Mouse (Mus musculus) kidney, embryonic 16.5 days (tissue): Measurements from ENCODE around the gene 1600014C10Rik. TPM values are rescaled to one million over a fixed set of nuclear protein-coding genes. Genes with fewer than 3 reads are reported as not detected.
A peak's percentile ranks its signal among the peaks of the same experiment; 100 is the strongest.

Source experiments
- ATAC-seq: fragments of 200-750 bp; cut with Nextera tagmentation; 2 replicates; pipeline ENCODE4 v1.8.0; 2017; ENCODE audit warnings: moderate TSS enrichment; ENCODE audit not compliant: low FRiP score, low TSS enrichment
- H3K27ac ChIP-seq: fragments of 300-500 bp; sonication (generic); 2 replicates; pipeline ENCODE4 v1.5.1; 2014; ENCODE audit warnings: low read length
- H3K27me3 ChIP-seq: fragments of 300-500 bp; sonication (generic); 2 replicates; pipeline ENCODE4 v1.6.1; 2014; ENCODE audit warnings: low read length, control low read depth, mixed read lengths; ENCODE audit not compliant: insufficient read depth
- H3K36me3 ChIP-seq: fragments of 300-500 bp; sonication (generic); 2 replicates; pipeline ENCODE4 v1.6.1; 2014; ENCODE audit warnings: low read length, control low read depth, mixed read lengths; ENCODE audit not compliant: insufficient read depth
- H3K4me1 ChIP-seq: fragments of 300-500 bp; sonication (generic); 2 replicates; pipeline ENCODE4 v1.6.1; 2014; ENCODE audit warnings: low read length, control low read depth, mixed read lengths; ENCODE audit not compliant: insufficient read depth
- H3K4me2 ChIP-seq: fragments of 300-500 bp; sonication (generic); replicated peaks from 2 replicates; pipeline ENCODE4 v1.6.1; 2014; ENCODE audit warnings: low read depth, low read length
- H3K4me3 ChIP-seq: fragments of 300-500 bp; sonication (generic); 2 replicates; pipeline ENCODE4 v1.5.1; 2014; ENCODE audit warnings: mild to moderate bottlenecking, low read length
- H3K9ac ChIP-seq: fragments of 300-500 bp; sonication (generic); replicated peaks from 2 replicates; pipeline ENCODE4 v1.6.1; 2014; ENCODE audit warnings: low read length
- H3K9me3 ChIP-seq: fragments of 300-500 bp; sonication (generic); 2 replicates; pipeline ENCODE4 v1.6.1; 2016; ENCODE audit warnings: low read length, control low read depth
- WGBS: fragments of 180-500 bp; shearing (Covaris S2); extraction: QIAGEN DNeasy Blood & Tissue Kit; methylation state at CpG from one replicate; pipeline ENCODE4 v1.1.7; 2014; 5-methylcytosine and 5-hydroxymethylcytosine counted together
- polyA plus RNA-seq: library from polyadenylated mRNA; unstranded; fragments of >200 nt; fragmentation: Nextera tagmentation; extraction: Ambion mirVana; gene quantifications from 2 replicates; pipeline ENCODE4 v1.2.1, GENCODE M21; 2015

1600014C10Rik gene
- polyA plus RNA-seq, 1 experiment from 2014 or later = 18.9 TPM

DNA sequence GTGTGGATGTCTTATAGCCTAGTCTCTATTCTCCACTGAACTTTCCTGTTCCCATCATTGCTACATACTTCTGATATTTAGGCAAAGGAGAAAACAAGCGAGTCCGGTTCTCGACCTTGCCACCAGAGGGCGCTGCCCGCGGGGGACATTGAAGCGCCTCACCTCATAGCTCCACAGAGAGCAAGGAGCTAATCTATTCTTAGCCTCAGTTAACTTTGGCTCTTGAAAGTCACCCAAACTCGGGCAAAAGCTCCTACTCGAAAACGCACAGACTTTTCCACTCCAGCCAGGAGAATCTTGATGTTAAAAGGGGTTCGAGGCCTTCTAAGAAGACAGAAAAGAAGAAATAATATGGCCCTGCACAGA, 438 bp upstream of the 1600014C10Rik start:
- peak; percentile 62 for ATAC-seq
- Histone ChIP-seq H3K4me2 (peak overlapping the region; percentile 89), H3K27ac (peak overlapping the region; percentile 79), H3K36me3 (no peaks in the 10 kb centered on the region), H3K9ac (peak overlapping the region; percentile 76; the same call in 1 of the 2 replicates), H3K27me3 (no peaks in the 10 kb centered on the region), H3K4me1 (peaks cover 18% of the 10 kb centered on the region), H3K9me3 (no peaks in the 10 kb centered on the region), H3K4me3 (peak overlapping the region; percentile 66)
- 0% methylated on average over 11 of the region's 11 CpGs for WGBS

DNA sequence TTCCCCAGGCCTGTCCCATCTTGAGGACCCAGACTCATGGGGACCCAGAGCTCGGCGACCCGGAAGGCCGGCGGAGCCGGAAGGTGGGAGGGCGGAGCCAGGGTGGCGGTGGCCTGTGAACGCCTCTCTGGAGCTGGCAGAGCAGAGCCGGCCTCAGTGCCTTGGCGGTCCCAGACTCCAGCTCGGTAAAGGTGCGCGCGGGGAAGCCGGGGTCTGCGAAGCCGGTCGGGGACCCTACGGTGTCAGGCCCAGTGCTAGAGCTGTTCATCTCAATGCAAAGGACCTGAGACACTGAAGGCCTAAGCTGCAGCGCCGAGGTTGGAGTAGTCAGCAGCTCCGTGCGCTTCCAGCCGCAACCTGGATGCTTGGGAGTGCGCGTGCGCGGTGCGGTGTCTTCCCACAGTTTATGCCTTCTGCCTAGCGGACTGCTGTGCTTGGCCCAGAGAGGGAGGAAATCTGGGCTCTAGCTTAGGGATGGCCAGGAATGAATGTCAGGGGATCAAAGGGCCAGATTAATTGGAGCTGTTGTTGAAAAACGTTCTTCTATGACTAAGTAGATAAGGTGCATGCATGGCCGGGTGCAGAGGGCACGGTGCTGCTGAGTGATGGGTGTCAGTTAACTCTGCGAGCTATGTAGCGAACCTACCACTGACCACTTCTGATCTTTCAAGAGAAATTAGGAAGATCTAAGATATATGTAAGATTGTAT, 846 bp downstream of the 1600014C10Rik start:
- peak overlapping the region; percentile 66 for H3K4me3 ChIP-seq
- peak overlapping the region; percentile 79 for H3K27ac ChIP-seq
- ATAC-seq = peak; percentile 93
- WGBS = 4% methylated on average over 36 of the region's 36 CpGs
- no peaks in the 10 kb centered on the region for H3K9me3 ChIP-seq
- peaks cover 18% of the 10 kb centered on the region for H3K4me1 ChIP-seq
- no peaks in the 10 kb centered on the region for H3K27me3 ChIP-seq
- no peaks in the 10 kb centered on the region for H3K36me3 ChIP-seq
- H3K4me2 ChIP-seq = peak overlapping the region; percentile 89
- H3K9ac ChIP-seq = peak overlapping the region; percentile 76

DNA sequence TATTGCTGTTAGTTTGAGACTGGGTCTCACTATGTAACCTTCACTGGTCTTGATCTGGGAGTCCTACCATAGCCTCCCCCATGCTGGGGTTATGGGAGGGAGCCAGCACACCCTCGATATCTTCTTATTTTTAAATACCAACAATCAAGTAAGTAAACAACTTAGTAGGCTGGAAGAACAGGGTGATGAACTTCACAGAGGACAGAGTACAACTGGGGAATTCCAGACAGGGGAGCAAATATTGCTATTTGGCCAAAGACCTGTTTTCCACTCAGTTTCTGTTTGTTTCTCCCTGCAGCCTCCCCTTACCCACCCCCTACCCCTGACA, 1.4 kb downstream of the 1600014C10Rik start:
- Histone ChIP-seq H3K9ac (peak overlapping the region; percentile 22; the same call in 1 of the 2 replicates), H3K4me3 (peak overlapping the region; percentile 66), H3K27me3 (no peaks in the 10 kb centered on the region), H3K4me2 (peak overlapping the region; percentile 89), H3K4me1 (peaks cover 18% of the 10 kb centered on the region), H3K27ac (no peak overlapping the region), H3K9me3 (no peaks in the 10 kb centered on the region), H3K36me3 (no peaks in the 10 kb centered on the region)
- ATAC-seq = no peak
- WGBS = 45% methylated on average over 1 of the region's 1 CpGs

DNA sequence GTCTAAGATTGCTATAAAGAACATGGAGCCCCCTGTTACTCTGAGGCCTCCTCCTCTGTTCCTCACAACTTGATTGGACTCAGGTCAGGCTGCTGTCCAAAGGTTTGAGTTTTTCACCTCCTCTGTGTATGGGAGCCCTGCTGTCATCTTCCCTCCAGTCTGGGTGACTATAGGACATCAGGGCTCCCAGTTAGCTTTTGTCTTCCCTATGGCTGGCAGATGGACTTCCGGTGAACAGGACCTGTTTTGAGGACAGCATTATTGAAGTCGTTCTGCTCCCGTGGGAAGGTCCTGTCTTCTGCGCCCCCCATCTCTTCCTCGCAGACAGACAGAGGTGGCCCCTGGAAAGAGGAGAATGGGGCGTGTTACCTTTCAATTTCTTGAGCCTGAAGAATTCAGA, 1.8 kb downstream of the 1600014C10Rik start:
- Histone ChIP-seq H3K27ac (no peak overlapping the region), H3K4me2 (peak overlapping the region; percentile 89; the same call in 1 of the 2 replicates), H3K27me3 (no peaks in the 10 kb centered on the region), H3K9me3 (no peaks in the 10 kb centered on the region), H3K4me3 (no peak overlapping the region), H3K9ac (peak overlapping the region; percentile 22; the same call in 1 of the 2 replicates), H3K36me3 (no peaks in the 10 kb centered on the region), H3K4me1 (peaks cover 18% of the 10 kb centered on the region)
- no peak for ATAC-seq
- 89% methylated on average over 6 of the region's 6 CpGs for WGBS

DNA sequence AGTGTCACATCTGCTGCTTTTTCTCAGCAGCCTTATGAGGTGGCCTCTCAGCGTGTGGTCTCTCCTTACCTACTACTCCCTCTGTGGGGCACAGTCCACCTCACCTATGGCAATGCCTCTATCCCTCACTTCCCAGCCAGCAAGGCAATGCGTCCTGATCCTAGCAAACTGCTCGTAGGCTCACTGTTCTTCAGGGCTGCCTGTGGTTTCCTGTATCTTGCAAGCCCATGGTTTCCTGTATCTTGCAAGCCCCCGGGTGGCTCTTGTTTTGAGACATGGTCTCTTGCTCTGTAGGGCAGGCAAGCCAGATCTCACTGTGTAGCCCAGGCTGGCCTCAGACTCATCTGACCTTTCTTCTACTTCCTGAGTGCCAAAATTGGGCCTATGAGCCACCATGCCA, 3.8 kb downstream of the 1600014C10Rik start:
- Histone ChIP-seq H3K36me3 (no peaks in the 10 kb centered on the region), H3K4me3 (no peak overlapping the region), H3K27ac (no peak overlapping the region), H3K9ac (no peak overlapping the region), H3K4me2 (no peak overlapping the region), H3K27me3 (no peaks in the 10 kb centered on the region), H3K4me1 (peaks cover 18% of the 10 kb centered on the region), H3K9me3 (0 out of 2 replicates have a peak, but pooled peaks cover 2% of the 10 kb centered on the region)
- ATAC-seq = no peak
- WGBS = 66% methylated on average over 4 of the region's 4 CpGs

DNA sequence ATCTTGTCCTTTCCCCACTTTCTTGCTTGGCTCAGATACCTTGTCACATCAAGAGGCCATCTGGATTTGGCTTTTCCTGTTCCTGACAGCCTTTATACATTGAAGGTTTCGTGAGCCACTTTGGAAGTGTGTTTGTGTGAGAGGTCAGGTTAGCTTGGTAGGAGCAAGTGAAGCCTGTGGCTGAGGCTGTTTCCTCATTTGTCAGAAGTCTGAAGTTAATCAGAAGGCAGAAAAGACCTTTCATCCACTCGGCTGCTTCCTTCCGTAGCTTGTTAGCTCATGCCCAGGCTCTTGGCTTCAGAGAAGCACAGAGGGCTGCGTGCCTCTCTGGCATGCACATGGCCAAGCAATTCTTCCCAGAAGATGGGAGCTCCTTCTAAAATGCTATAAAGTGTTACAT, 4.8 kb downstream of the 1600014C10Rik start:
- ATAC-seq = no peak
- Histone ChIP-seq H3K27ac (no peak overlapping the region), H3K4me3 (no peak overlapping the region), H3K4me1 (peaks cover 15% of the 10 kb centered on the region), H3K36me3 (no peaks in the 10 kb centered on the region), H3K9ac (no peak overlapping the region), H3K27me3 (no peaks in the 10 kb centered on the region), H3K4me2 (no peak overlapping the region), H3K9me3 (0 out of 2 replicates have a peak, but pooled peaks cover 2% of the 10 kb centered on the region)
- WGBS = 84% methylated on average over 4 of the region's 4 CpGs

DNA sequence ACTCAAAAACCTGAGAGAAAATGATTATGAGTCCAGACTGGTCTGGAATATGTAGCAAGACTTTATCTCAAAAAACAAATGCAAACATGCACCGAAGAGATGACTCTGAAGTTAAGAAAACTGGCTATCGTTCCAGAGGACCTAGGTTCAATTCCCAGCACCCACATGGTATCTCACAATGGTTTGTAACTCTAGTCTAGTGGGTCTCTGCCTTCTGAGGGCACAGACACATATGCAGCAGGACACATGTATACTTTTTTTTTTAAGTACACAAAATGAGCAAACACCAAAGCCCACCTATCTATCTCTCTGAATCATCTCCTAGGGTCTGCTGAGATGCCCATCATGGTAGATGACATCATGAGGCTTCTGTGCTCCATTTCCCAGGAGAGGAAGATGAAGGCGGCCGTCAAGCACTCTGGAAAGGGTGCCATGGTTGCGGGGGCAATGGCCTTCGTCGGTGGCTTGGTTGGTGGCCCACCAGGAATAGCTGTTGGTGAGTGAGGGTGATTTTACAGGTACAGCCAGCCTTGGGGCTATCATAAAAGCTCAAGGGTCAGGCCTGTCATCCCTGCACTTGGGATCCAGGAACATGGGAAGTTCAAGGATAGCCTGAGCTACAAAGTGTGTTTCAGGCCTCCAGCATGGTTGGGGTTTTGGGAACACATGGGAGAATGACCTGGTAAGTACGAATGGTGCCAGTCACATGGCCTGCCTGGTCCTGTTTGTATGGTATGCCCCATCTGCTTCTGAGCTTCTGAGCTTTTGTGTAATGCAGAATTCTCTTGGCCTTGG, 5.5 kb downstream of the 1600014C10Rik start:
- no peaks in the 10 kb centered on the region for H3K36me3 ChIP-seq
- H3K9ac ChIP-seq = no peak overlapping the region
- H3K27ac ChIP-seq = peak overlapping the region; percentile 69
- H3K4me2 ChIP-seq = no peak overlapping the region
- H3K27me3 ChIP-seq = no peaks in the 10 kb centered on the region
- H3K9me3 ChIP-seq = 0 out of 2 replicates have a peak, but pooled peaks cover 2% of the 10 kb centered on the region
- ATAC-seq = no peak
- H3K4me1 ChIP-seq = peaks cover 9% of the 10 kb centered on the region
- WGBS = 94% methylated on average over 8 of the region's 8 CpGs
- no peak overlapping the region for H3K4me3 ChIP-seq

DNA sequence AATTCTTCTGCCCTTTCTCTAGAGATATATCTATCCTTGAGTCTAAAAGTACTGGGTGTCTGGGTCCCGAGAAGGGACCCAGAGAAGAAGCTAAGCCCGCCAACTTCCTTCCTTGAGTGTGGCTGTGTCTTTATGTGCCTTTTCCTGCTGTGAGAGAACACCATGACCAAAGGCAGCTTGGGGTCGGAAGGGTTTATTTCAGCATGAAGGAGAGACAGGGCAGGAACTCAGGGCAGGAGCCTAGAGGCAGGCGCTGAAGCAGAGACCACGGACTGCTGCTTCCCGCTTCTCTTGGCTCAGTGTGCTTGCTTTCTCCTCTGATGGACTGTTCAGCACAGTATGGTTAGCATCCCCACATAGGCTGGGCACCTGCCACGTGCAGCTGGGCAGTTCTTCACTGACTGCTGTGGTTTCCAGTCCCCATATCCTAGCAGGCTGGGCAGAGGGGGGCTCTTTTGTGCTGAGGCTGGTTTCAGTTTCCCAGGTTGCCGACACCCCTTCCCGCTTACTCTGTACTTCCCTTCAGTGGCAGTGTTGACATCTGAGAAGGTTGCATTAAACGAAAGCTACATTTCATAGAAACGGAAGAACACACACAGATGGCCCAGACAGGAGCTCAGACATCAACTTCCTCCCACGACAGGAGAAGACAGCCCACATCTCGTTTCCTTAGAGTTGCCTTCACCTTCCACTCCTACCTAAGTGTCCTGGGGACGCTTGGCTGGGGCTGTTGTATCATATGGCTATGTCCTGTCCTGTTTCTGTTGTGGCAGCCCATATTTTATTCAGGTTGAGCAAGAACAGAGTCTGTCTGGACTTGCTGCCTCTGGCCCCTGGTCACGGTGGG, 6.3 kb downstream of the 1600014C10Rik start:
- Histone ChIP-seq H3K27me3 (no peaks in the 10 kb centered on the region), H3K9ac (no peak overlapping the region), H3K4me3 (no peak overlapping the region), H3K27ac (peak overlapping the region; percentile 69), H3K9me3 (0 out of 2 replicates have a peak, but pooled peaks cover 2% of the 10 kb centered on the region), H3K36me3 (no peaks in the 10 kb centered on the region), H3K4me2 (no peak overlapping the region), H3K4me1 (peaks cover 5% of the 10 kb centered on the region)
- 45% methylated on average over 15 of the region's 15 CpGs for WGBS
- ATAC-seq = peak; percentile 85

DNA sequence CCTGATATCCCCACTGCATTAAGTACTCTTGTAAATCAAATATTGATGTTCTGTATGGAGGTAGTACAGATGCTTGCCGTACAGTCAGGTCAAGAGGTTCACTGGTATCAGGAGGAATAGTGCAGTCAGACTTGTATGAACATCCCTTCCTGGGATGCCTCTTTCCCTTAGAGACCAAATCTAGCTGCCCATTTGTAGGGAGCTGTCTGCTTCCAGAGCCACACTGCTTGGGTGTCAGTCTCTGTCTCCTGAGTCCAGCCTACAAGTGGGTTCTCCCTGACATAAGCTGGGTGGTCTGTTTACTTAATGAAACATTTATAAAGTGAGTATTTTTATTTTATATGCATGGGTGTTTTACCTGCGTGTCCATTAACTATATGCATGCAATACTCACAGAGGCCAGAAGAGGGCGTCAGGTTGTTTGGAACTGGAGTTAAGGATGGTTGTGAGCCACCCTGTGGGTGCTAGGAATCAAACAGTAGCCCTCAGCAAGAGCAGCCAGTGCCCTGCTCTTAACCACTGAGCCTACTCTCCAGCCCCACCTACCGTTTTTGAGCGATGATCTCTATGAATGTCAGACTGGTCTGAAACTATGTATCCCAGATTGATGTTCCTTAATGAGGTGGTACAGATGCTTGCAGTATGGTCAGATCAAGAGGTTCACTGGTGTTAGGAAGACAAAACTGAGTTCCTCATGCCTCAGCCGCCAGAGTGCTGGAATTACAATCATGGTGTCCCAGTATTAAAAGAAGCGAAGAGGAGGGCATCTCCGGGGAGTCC, 7.2 kb downstream of the 1600014C10Rik start:
- no peak overlapping the region for H3K27ac ChIP-seq
- H3K9me3 ChIP-seq = 0 out of 2 replicates have a peak, but pooled peaks cover 2% of the 10 kb centered on the region
- WGBS = 82% methylated on average over 8 of the region's 8 CpGs
- ATAC-seq = no peak
- no peaks in the 10 kb centered on the region for H3K36me3 ChIP-seq
- H3K4me3 ChIP-seq = no peak overlapping the region
- no peak overlapping the region for H3K9ac ChIP-seq
- no peaks in the 10 kb centered on the region; the same call in 1 of the 2 replicates for H3K4me1 ChIP-seq
- no peak overlapping the region for H3K4me2 ChIP-seq
- no peaks in the 10 kb centered on the region for H3K27me3 ChIP-seq
